Mouse (Mus musculus) heart, adult 2 months (tissue): Measurements from ENCODE around the gene Pyroxd1.

Source experiments
- CTCF ChIP-seq: fragments of 200-600 bp; IDR thresholded peaks from 2 replicates; pipeline ENCODE4 v1.8.1; 2022; ENCODE audit warnings: antibody characterized with exemption, mild to moderate bottlenecking, moderate library complexity
- EP300 ChIP-seq: fragments of 200-500 bp; IDR thresholded peaks from 2 replicates; pipeline ENCODE4 v1.6.1; 2011; ENCODE audit warnings: low read depth, low read length, control low read depth; ENCODE audit not compliant: insufficient read depth
- POLR2A ChIP-seq: fragments of 200-500 bp; IDR thresholded peaks from 2 replicates; pipeline ENCODE4 v1.6.1; 2011; ENCODE audit warnings: mild to moderate bottlenecking, low read depth, low read length, control low read depth; ENCODE audit not compliant: insufficient read depth

- TF ChIP-seq POLR2A = no peak
- TF ChIP-seq EP300 = no peak
- TF ChIP-seq CTCF = no peak
These were observed 65.7 kb downstream of the Pyroxd1 start for GRCm38 (mm10) chr6:142411140-142411539.
